Mouse (Mus musculus): Measurements from ENCODE around the gene Bmp2k. TPM values are rescaled to one million over a fixed set of nuclear protein-coding genes. Genes with fewer than 3 reads are reported as not detected.

Bmp2k gene
- total and polyA plus RNA-seq, 2 experiments from 2014 or later: 10.3 to 21.7 TPM

DNA sequence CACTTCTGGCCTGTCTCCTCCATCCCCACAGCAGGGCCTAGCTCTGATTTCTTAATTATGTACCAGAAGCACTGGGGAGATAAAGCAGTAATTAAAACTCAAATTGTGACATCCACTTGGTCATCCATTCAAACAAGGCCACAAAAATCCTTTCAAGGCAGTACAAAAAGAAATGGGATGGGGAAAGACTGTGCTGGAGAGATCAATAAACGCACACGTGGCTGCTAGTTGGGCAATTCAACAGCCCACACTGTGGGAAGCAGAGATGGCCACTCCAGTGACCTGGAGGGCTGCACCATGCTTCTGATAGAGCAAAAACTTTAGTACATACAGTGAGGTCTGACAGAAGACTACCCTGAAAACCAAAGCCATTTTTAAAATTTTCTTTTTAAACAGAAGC is 112.6 kb downstream of the Bmp2k start:
- no peaks in the 10 kb centered on the region for H3K9me3 ChIP-seq (ENCODE audit: low read length)
- H3K4me2 ChIP-seq (ENCODE audit: low read depth, low read length): peak overlapping the region; percentile 59
- H3K27ac ChIP-seq: no peak overlapping the region
- ATAC-seq (no peak), DNase-seq (ENCODE audit: low spot score) (no peak)
- WGBS: 19% methylated on average over 2 of the region's 2 CpGs
- 0 out of 2 replicates have a peak, but pooled peaks cover 12% of the 10 kb centered on the region for H3K4me1 ChIP-seq (ENCODE audit: insufficient read depth, low read length)
- no peaks in the 10 kb centered on the region for H3K27me3 ChIP-seq (ENCODE audit: insufficient read depth, low read length)
- H3K36me3 ChIP-seq (ENCODE audit: insufficient read depth, low read length): no peaks in the 10 kb centered on the region
- peak overlapping the region; percentile 66 for H3K4me3 ChIP-seq (ENCODE audit: low read length)
- TF ChIP-seq CTCF (IDR thresholded peaks at IDR 0.05; ENCODE audit: low read depth): no peak
- H3K9ac ChIP-seq (replicated peaks; ENCODE audit: low read length): peak overlapping the region; percentile 68; the same call in 1 of the 2 replicates

- 7% methylated on average over 5 of the region's 5 CpGs for WGBS
- Histone ChIP-seq H3K27me3 (ENCODE audit: insufficient read depth, low read length) (no peaks in the 10 kb centered on the region), H3K27ac (peak overlapping the region; percentile 76; the same call in 1 of the 2 replicates), H3K4me1 (ENCODE audit: insufficient read depth, low read length) (0 out of 2 replicates have a peak, but pooled peaks cover 12% of the 10 kb centered on the region), H3K4me2 (ENCODE audit: low read depth, low read length) (peak overlapping the region; percentile 59), H3K9ac (replicated peaks; ENCODE audit: low read length) (peak overlapping the region; percentile 68), H3K9me3 (ENCODE audit: low read length) (no peaks in the 10 kb centered on the region), H3K36me3 (ENCODE audit: insufficient read depth, low read length) (no peaks in the 10 kb centered on the region), H3K4me3 (ENCODE audit: low read length) (peak overlapping the region; percentile 66)
- DNase-seq (ENCODE audit: low spot score) (peak; percentile 34), ATAC-seq (no peak)
- TF ChIP-seq CTCF (IDR thresholded peaks at IDR 0.05; ENCODE audit: low read depth): no peak
Observed at GRCm38 (mm10) chr5:97110697-97111096, 113.2 kb downstream of the Bmp2k start.

DNA sequence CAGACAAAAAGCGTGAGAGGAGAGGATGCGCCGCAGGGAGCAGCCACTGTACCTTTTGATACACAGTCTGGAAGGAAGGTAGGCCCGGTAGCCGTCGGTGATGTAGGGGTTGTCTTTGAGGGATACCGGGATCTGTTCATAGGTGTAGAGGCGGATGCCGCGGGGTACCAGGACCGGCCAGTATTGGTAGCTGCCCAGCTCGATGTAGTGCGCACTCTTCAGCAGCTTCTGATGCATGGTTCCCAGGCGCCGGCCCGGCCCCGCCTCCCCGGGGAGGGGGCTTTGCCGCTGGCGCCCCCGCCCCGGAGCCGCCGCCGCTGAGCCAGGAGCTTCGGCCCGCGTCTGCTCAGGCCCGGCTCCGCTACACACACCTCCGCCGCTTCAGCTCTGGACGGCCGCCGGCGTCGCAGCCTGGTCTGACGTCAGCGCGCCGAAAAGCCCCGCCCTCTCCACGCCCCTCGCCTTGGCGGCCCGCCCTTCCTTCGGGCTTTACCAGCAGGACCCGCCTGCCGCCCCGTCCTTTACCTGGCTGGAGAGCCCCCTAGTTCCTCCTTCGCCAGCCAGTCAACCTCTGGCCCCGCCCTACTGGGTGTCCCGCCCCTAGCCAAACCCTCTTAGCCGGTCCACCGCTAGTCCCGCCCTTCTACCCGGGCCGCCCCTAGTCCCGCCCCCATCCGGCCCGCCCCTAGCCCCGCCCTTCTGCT is 113.9 kb downstream of the Bmp2k start, which contains the start of gene Paqr3:
Gene Paqr3 (minus strand): TSS at position 390 of the 704 bp plus-strand sequence.
- Histone ChIP-seq H3K9ac (replicated peaks; ENCODE audit: low read length) (peak within 1 kb of the TSS; percentile 68), H3K4me1 (ENCODE audit: insufficient read depth, low read length) (0 out of 2 replicates have a peak, but pooled peaks cover 12% of the 10 kb centered on the region), H3K27ac (peak within 1 kb of the TSS; percentile 76), H3K4me3 (ENCODE audit: low read length) (peak within 1 kb of the TSS; percentile 66), H3K36me3 (ENCODE audit: insufficient read depth, low read length) (no peaks in the 10 kb centered on the region), H3K27me3 (ENCODE audit: insufficient read depth, low read length) (no peaks in the 10 kb centered on the region), H3K9me3 (ENCODE audit: low read length) (no peaks in the 10 kb centered on the region), H3K4me2 (ENCODE audit: low read depth, low read length) (peak within 1 kb of the TSS; percentile 59)
- TF ChIP-seq CTCF (IDR thresholded peaks at IDR 0.05; ENCODE audit: low read depth): no peak
- peak; percentile 95 for DNase-seq (ENCODE audit: low spot score)
- peak; percentile 98 for ATAC-seq
- under 1% methylated on average over 57 of the region's 62 CpGs for WGBS

- Histone ChIP-seq H3K9me3 (ENCODE audit: low read length) (no peaks in the 10 kb centered on the region), H3K36me3 (ENCODE audit: insufficient read depth, low read length) (no peaks in the 10 kb centered on the region), H3K4me1 (ENCODE audit: insufficient read depth, low read length) (no peaks in the 10 kb centered on the region), H3K27me3 (ENCODE audit: insufficient read depth, low read length) (no peaks in the 10 kb centered on the region), H3K4me2 (ENCODE audit: low read depth, low read length) (no peak overlapping the region), H3K27ac (no peak overlapping the region), H3K9ac (replicated peaks; ENCODE audit: low read length) (no peak overlapping the region), H3K4me3 (ENCODE audit: low read length) (no peak overlapping the region)
- ATAC-seq: no peak
- no peak for DNase-seq (ENCODE audit: low spot score)
- 91% methylated on average over 12 of the region's 12 CpGs for WGBS
- TF ChIP-seq CTCF (IDR thresholded peaks at IDR 0.05; ENCODE audit: low read depth): no peak
Observed at GRCm38 (mm10) chr5:97124977-97125376, 127.5 kb downstream of the Bmp2k start.

- Histone ChIP-seq H3K4me1 (ENCODE audit: insufficient read depth, low read length) (no peaks in the 10 kb centered on the region), H3K27me3 (ENCODE audit: insufficient read depth, low read length) (no peaks in the 10 kb centered on the region), H3K9me3 (ENCODE audit: low read length) (no peaks in the 10 kb centered on the region), H3K4me3 (ENCODE audit: low read length) (no peak overlapping the region), H3K4me2 (ENCODE audit: low read depth, low read length) (no peak overlapping the region), H3K9ac (replicated peaks; ENCODE audit: low read length) (no peak overlapping the region), H3K36me3 (ENCODE audit: insufficient read depth, low read length) (no peaks in the 10 kb centered on the region), H3K27ac (no peak overlapping the region)
- WGBS: 70% methylated on average over 10 of the region's 10 CpGs
- no peak for TF ChIP-seq CTCF (IDR thresholded peaks at IDR 0.05; ENCODE audit: low read depth)
- ATAC-seq (peak; percentile 43), DNase-seq (ENCODE audit: low spot score) (no peak)
Observed at GRCm38 (mm10) chr5:97125459-97125970, 128.0 kb downstream of the Bmp2k start.

DNA sequence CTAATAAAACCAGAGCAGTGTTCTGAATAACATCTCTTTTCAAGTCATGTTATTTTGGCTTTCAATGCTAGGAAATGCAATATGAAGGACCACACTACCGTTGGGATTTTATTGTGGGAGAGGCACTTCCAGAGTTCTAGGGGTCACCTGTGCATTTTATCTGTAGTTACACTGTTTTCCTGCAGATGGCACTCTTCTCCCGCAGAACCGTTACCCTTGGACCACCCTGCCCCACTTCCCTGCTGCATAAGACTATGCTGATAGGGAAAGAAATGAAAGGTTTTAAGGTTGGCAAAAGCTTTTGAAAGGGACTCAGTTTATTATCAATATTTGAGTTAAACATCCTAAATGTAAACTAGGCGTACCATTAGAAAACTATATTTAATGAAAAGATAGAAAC is 128.5 kb downstream of the Bmp2k start:
- Histone ChIP-seq H3K9ac (replicated peaks; ENCODE audit: low read length) (no peak overlapping the region), H3K4me1 (ENCODE audit: insufficient read depth, low read length) (no peaks in the 10 kb centered on the region), H3K27me3 (ENCODE audit: insufficient read depth, low read length) (no peaks in the 10 kb centered on the region), H3K9me3 (ENCODE audit: low read length) (no peaks in the 10 kb centered on the region), H3K4me2 (ENCODE audit: low read depth, low read length) (no peak overlapping the region), H3K4me3 (ENCODE audit: low read length) (no peak overlapping the region), H3K27ac (no peak overlapping the region), H3K36me3 (ENCODE audit: insufficient read depth, low read length) (no peaks in the 10 kb centered on the region)
- peak; percentile 91 for TF ChIP-seq CTCF (IDR thresholded peaks at IDR 0.05; ENCODE audit: low read depth)
- WGBS: 16% methylated on average over 4 of the region's 4 CpGs
- DNase-seq (ENCODE audit: low spot score): peak; percentile 80
- ATAC-seq: peak; percentile 81

- WGBS: 86% methylated on average over 6 of the region's 6 CpGs
- no peaks in the 10 kb centered on the region for H3K9me3 ChIP-seq (ENCODE audit: low read length)
- H3K9ac ChIP-seq (replicated peaks; ENCODE audit: low read length): no peak overlapping the region
- H3K36me3 ChIP-seq (ENCODE audit: insufficient read depth, low read length): no peaks in the 10 kb centered on the region
- ATAC-seq (no peak), DNase-seq (ENCODE audit: low spot score) (no peak)
- H3K27me3 ChIP-seq (ENCODE audit: insufficient read depth, low read length): no peaks in the 10 kb centered on the region
- H3K4me2 ChIP-seq (ENCODE audit: low read depth, low read length): no peak overlapping the region
- no peak overlapping the region for H3K27ac ChIP-seq
- no peak for TF ChIP-seq CTCF (IDR thresholded peaks at IDR 0.05; ENCODE audit: low read depth)
- H3K4me1 ChIP-seq (ENCODE audit: insufficient read depth, low read length): no peaks in the 10 kb centered on the region
- no peak overlapping the region for H3K4me3 ChIP-seq (ENCODE audit: low read length)
Observed at GRCm38 (mm10) chr5:97127284-97127683, 129.8 kb downstream of the Bmp2k start.

Measured in hindbrain, postnatal 0 days (tissue).